Mouse (Mus musculus) heart, embryonic 13.5 days (tissue): ENCODE data around the gene Map3k14. TPM values are rescaled to one million over a fixed set of nuclear protein-coding genes. Genes with fewer than 3 reads are reported as not detected.
"Not testable (repeated sequence)": the region's sequence is repeated elsewhere in the genome, so short reads cannot be mapped to it uniquely, and the experiment has no call there.

Source experiments
- ATAC-seq: fragments of 200-750 bp; cut with Nextera tagmentation; 2 replicates; pipeline ENCODE4 v1.8.0; 2017; ENCODE audit warnings: moderate TSS enrichment; ENCODE audit not compliant: insufficient number of reproducible peaks, low FRiP score, low TSS enrichment; ENCODE audit errors: extremely low read depth
- H3K27ac ChIP-seq: fragments of 300-500 bp; sonication (generic); replicated peaks from 2 replicates; pipeline ENCODE4 v1.5.1; 2015; ENCODE audit warnings: moderate library complexity, mild to moderate bottlenecking, inconsistent platforms
- H3K27me3 ChIP-seq: fragments of 300-500 bp; sonication (generic); replicated peaks from 2 replicates; pipeline ENCODE4 v1.6.1; 2015; ENCODE audit warnings: mild to moderate bottlenecking, inconsistent platforms
- H3K36me3 ChIP-seq: fragments of 300-500 bp; sonication (generic); 2 replicates; pipeline ENCODE4 v1.6.1; 2015; ENCODE audit warnings: mild to moderate bottlenecking, inconsistent platforms
- H3K4me1 ChIP-seq: fragments of 300-500 bp; sonication (generic); 2 replicates; pipeline ENCODE4 v1.6.1; 2015; ENCODE audit warnings: inconsistent platforms
- H3K4me2 ChIP-seq: fragments of 300-500 bp; sonication (generic); 2 replicates; pipeline ENCODE4 v1.6.1; 2015; ENCODE audit warnings: inconsistent platforms, mild to moderate bottlenecking, moderate library complexity
- H3K4me3 ChIP-seq: fragments of 300-500 bp; sonication (generic); 2 replicates; pipeline ENCODE4 v1.5.1; 2015; ENCODE audit warnings: moderate library complexity, mild to moderate bottlenecking, inconsistent platforms
- H3K9ac ChIP-seq: fragments of 300-500 bp; sonication (generic); 2 replicates; pipeline ENCODE4 v1.6.1; 2015; ENCODE audit warnings: inconsistent platforms, mild to moderate bottlenecking, moderate library complexity
- H3K9me3 ChIP-seq: fragments of 300-500 bp; sonication (generic); 2 replicates; pipeline ENCODE4 v1.6.1; 2016; ENCODE audit warnings: inconsistent platforms
- WGBS: fragments of 180-500 bp; shearing (Covaris S2); methylation state at CpG from one replicate; pipeline ENCODE4 v1.1.7; 2015; ENCODE audit warnings: mixed read lengths; 5-methylcytosine and 5-hydroxymethylcytosine counted together
- polyA plus RNA-seq: library from polyadenylated mRNA; unstranded; fragments of >200 nt; fragmentation: Nextera tagmentation; extraction: Ambion mirVana; gene quantifications from 2 replicates; pipeline ENCODE4 v1.2.1, GENCODE M21; 2015

The Map3k14 gene
- polyA plus RNA-seq, 1 experiment from 2014 or later = 1.8 TPM

DNA sequence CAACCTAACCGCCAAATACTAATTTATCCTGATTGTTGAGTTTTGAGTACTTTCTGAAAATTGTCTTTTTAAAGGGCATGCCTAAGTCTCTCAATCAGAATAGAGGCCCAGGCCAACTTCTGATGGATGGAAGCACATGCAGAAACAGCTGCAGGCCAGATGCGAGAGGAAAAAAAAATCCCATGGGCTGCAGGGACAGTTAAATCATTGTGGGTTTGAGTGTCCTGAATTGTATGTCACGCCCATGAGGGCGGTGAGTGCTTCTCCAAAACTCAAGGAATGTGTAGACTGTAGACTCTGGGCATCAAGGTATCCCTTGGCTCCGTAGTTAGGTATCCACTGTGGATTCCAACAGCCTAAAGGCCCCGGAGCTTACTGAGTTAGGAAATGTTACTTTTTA is 26.8 kb upstream of the Map3k14 start:
- H3K9me3 ChIP-seq = no peaks in the 10 kb centered on the region
- H3K4me1 ChIP-seq = peaks cover 13% of the 10 kb centered on the region
- H3K9ac ChIP-seq = no peak overlapping the region
- H3K27me3 ChIP-seq = no peaks in the 10 kb centered on the region; the same call in 1 of the 2 replicates
- no peak overlapping the region for H3K4me2 ChIP-seq
- ATAC-seq = no peak
- no peaks in the 10 kb centered on the region for H3K36me3 ChIP-seq
- H3K4me3 ChIP-seq = no peak overlapping the region
- no peak overlapping the region for H3K27ac ChIP-seq
- WGBS = 81% methylated on average over 6 of the region's 6 CpGs

DNA sequence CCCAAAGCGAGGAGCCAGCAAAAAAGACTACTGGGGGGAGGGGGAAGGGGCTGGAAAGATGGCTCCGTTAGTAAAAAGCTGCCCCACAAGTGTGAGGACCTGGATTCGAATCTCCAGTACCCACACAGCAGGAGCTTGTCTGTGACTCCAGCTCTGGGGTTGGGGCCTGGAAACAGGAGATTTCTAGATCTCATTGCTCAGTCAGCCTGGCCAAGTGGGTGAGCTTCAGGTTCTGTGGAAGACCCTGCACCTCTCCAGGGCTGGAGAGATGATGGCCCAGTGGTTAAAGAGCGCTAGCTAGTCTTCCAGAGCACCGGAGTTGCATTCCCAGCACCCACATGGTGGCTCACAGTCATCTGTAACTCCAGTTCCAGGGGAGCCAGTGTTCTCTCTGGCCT is 25.6 kb upstream of the Map3k14 start:
- WGBS = 73% methylated on average over 5 of the region's 5 CpGs
- no peaks in the 10 kb centered on the region for H3K36me3 ChIP-seq
- H3K4me3 ChIP-seq = no peak overlapping the region
- no peak overlapping the region for H3K9ac ChIP-seq
- no peaks in the 10 kb centered on the region for H3K9me3 ChIP-seq
- H3K4me2 ChIP-seq = no peak overlapping the region
- H3K27ac ChIP-seq = peak overlapping the region; percentile 5; the same call in 1 of the 2 replicates
- H3K4me1 ChIP-seq = peaks cover 17% of the 10 kb centered on the region
- H3K27me3 ChIP-seq = no peaks in the 10 kb centered on the region; the same call in 1 of the 2 replicates
- no peak for ATAC-seq

DNA sequence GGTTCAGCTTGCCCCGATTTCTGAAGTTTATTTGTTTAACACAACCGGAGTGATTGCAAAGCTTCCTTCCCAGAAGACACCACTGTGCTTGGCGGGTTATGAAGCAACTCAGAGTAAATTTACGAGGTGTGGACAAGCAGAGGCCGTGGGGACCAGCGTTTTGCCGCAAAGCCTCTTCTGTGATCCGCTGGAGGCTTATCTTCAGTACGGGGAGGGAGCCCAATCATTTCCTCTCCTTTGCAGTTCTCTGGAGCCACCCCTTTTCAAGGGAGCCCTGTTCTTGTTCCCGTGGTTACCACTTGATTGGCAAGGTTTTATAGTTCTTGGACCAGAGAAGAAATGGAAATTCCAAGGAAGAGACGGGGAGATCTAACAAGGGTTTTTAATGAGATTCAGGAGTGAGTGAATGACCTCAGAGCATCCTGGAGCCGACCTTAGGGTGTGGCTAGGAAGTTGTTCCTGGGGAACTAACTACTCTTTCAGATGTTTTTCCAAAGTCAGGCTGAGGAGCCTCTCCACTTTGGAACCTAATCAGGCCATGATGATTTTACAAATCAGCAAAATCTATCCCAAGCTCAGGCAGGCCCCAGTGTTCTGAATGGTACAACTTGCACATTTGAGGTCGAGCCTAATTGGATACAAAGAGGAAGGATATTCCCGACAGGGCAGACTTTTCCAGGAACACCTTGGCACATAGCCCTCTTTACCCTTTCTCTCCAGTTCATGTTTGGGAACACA is 25.0 kb upstream of the Map3k14 start:
- no peak overlapping the region for H3K9ac ChIP-seq
- no peaks in the 10 kb centered on the region for H3K9me3 ChIP-seq
- no peak for ATAC-seq
- no peaks in the 10 kb centered on the region; the same call in 1 of the 2 replicates for H3K27me3 ChIP-seq
- H3K4me1 ChIP-seq = peaks cover 17% of the 10 kb centered on the region
- peak overlapping the region; percentile 29; the same call in 1 of the 2 replicates for H3K4me2 ChIP-seq
- WGBS = 15% methylated on average over 14 of the region's 14 CpGs
- H3K27ac ChIP-seq = peak overlapping the region; percentile 5
- H3K36me3 ChIP-seq = no peaks in the 10 kb centered on the region
- H3K4me3 ChIP-seq = no peak overlapping the region

DNA sequence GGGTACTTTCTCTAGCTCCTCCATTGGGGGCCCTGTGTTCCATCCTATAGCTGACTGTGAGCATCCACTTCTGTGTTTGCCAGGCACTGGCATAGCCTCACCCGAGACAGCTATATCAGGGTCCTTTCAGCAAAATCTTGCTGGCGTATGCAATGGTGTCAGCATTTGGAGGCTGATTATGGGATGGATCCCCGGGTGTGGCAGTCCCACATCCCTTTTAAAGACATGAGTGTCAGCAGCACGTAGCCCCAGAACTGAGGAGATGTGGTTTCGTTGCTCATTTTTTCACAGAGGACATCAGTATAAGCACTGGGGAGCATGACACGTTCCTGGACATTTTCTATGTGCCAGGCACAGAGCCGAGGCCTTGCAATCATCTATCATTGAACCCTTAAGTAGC is 23.6 kb upstream of the Map3k14 start:
- H3K9ac ChIP-seq, H3K4me3 ChIP-seq, H3K27me3 ChIP-seq, H3K9me3 ChIP-seq, H3K36me3 ChIP-seq, H3K4me2 ChIP-seq, ATAC-seq, H3K27ac ChIP-seq: not testable (repeated sequence)
- WGBS = 75% methylated on average over 7 of the region's 7 CpGs
- peaks cover 24% of the 10 kb centered on the region for H3K4me1 ChIP-seq

DNA sequence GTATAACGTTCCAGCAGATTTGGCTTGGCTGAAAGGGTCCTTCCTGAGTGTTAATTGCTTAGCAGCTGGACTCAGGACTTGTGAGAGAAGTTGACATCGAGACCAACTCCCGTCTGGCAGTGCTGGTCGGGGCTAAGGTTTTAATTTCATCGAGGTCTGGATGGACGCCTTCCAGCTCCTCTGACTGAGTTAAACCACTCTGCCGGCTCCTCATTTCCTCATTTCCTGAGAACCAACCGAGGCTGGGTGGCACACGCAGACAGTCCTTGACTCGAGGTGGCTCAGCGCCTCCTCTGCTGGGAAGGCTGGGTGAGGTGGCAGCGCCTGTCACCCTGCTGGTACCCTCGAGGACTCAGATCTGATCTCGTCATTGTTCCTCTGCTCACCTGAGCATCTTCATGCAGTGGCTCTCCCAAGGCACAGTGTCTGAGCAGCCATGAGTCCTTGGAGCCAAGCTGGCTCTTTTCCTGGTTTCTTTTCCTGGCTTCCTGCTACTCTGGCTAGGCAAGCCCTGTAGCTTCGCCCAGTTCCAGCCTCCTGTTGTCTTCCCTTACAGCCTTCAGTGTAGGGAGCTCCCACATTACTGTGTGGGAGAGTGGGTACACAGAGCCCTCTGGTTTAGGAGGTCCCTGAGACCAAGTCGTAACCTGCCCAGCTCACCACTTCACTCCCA is 21.2 kb upstream of the Map3k14 start:
- ATAC-seq = no peak
- Histone ChIP-seq H3K4me3 (no peak overlapping the region), H3K4me2 (no peak overlapping the region), H3K9me3 (no peaks in the 10 kb centered on the region), H3K9ac (no peak overlapping the region), H3K4me1 (peaks cover 29% of the 10 kb centered on the region), H3K36me3 (no peaks in the 10 kb centered on the region), H3K27ac (peak overlapping the region; percentile 17; the same call in 1 of the 2 replicates), H3K27me3 (no peaks in the 10 kb centered on the region)
- 57% methylated on average over 16 of the region's 16 CpGs for WGBS

DNA sequence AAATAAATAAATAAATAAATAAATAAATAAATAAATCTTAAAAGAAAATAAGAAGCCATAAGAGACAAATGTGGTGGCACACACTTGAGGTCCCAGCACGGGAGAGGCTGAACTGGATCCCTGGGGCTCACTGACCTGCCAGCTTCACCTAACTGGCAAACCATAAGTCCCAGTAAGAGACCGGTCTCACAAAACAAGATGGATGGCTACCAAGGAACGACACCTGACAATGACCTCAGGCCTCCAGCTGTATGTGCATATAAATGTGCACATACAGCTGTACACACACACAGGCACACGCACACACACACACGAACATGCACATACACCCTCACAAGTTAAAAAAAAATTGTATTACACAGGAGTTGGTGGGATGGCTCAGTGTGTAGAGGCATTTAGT is 19.6 kb upstream of the Map3k14 start:
- Histone ChIP-seq H3K36me3 (no peaks in the 10 kb centered on the region), H3K9ac (no peak overlapping the region), H3K4me2 (no peak overlapping the region), H3K9me3 (no peaks in the 10 kb centered on the region), H3K4me1 (peaks cover 17% of the 10 kb centered on the region), H3K27me3 (no peaks in the 10 kb centered on the region), H3K4me3 (no peak overlapping the region), H3K27ac (no peak overlapping the region)
- ATAC-seq = no peak
- 90% methylated on average over 5 of the region's 5 CpGs for WGBS

DNA sequence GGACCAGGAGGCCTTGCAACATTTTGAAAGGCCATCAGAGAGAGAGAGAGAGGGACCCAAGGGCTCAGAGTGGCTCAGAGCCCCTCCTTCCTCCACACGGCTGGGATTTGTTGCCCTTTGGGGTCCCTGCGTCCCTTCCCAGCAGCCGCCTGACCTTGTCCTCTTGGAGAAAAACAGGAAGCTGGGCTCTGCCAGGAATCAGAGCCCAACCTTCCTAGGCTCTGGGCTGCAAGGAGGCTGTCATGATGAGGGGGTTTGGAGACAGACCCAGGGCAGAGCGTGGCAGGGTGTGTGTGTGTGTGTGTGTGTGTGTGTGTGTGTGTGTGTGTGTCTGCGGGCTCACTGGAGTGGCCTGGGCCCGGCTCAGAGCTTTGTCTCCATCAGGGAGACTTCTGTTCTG is 18.7 kb upstream of the Map3k14 start:
- Histone ChIP-seq H3K4me1 (peaks cover 16% of the 10 kb centered on the region), H3K9me3 (no peaks in the 10 kb centered on the region), H3K27me3 (no peaks in the 10 kb centered on the region), H3K27ac (peak overlapping the region; percentile 59), H3K4me2 (no peak overlapping the region), H3K4me3 (no peak overlapping the region), H3K36me3 (no peaks in the 10 kb centered on the region), H3K9ac (peak overlapping the region; percentile 28; the same call in 1 of the 2 replicates)
- WGBS = 29% methylated on average over 6 of the region's 6 CpGs
- no peak for ATAC-seq

DNA sequence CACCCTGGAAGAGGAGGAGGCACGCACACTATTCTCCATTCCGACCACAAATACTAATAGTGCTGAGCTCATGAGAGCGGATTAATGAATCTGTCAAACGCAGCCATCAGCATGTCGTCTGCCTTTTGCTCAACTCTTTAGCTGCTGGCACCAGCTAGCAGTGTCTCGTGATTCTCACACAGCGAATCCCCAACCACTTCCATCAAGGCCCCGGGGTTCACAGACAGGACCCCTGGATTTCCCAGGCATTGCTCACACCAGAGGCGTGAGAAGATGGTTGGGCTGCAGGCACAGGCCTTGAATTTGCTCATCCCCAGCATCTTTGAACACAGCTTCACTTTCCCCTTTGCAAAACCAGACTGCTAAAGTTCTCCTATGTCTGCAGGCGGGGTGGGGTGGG is 18.0 kb upstream of the Map3k14 start:
- no peaks in the 10 kb centered on the region for H3K9me3 ChIP-seq
- peak overlapping the region; percentile 59; the same call in 1 of the 2 replicates for H3K27ac ChIP-seq
- no peaks in the 10 kb centered on the region for H3K36me3 ChIP-seq
- H3K4me2 ChIP-seq = no peak overlapping the region
- no peaks in the 10 kb centered on the region for H3K27me3 ChIP-seq
- 83% methylated on average over 10 of the region's 10 CpGs for WGBS
- H3K9ac ChIP-seq = 0 out of 2 replicates have a peak overlapping the region, but pooled peaks have one; percentile 28
- no peak overlapping the region for H3K4me3 ChIP-seq
- peaks cover 16% of the 10 kb centered on the region for H3K4me1 ChIP-seq
- no peak for ATAC-seq

DNA sequence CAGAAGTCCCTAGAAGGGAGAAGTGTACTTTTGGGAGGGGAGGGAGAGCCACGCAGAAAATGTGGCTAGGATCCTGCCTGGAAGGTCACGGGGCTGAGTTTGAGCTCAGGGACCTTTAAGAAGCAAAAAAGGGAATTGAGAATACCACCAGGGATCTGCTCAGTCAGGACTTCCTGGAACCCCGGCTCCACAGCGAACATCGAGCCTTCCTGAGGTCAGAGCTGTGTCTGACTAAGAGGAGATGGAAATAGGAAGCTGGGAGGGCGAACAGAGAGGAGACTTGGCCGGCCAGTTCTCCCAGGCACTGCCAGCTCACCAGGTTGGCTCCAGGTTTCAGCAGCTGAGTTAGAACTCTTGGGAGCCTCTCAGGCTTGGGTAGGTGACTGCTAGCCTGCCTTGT is 14.5 kb upstream of the Map3k14 start:
- 49% methylated on average over 7 of the region's 7 CpGs for WGBS

DNA sequence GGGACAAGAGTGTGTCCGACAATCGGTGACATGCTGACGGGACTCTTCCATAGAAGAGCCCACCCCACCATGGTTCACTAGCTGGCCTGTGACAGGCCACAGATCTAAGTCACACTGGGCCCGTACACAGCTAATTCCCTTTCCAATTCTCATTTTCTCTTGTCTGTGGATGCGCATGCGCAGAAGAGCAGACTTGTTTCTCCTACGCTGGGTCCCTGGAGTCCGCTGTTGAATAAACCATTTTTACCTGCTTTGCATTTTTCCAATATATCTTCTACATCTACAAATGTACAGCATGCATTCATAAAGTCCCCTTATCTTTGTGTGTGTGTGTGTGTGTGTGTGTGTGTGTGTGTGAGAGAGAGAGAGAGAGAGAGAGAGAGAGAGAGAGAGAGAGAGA is 9.2 kb upstream of the Map3k14 start:
- H3K4me2 ChIP-seq = no peak overlapping the region
- WGBS = 86% methylated on average over 8 of the region's 8 CpGs

More for the DNA sequence above, 14.5 kb upstream of the Map3k14 start:
- Histone ChIP-seq H3K4me2 (no peak overlapping the region), H3K27me3 (no peaks in the 10 kb centered on the region), H3K9ac (no peak overlapping the region), H3K4me3 (no peak overlapping the region), H3K4me1 (peaks cover 12% of the 10 kb centered on the region), H3K36me3 (no peaks in the 10 kb centered on the region), H3K9me3 (no peaks in the 10 kb centered on the region), H3K27ac (no peak overlapping the region)
- no peak for ATAC-seq

DNA sequence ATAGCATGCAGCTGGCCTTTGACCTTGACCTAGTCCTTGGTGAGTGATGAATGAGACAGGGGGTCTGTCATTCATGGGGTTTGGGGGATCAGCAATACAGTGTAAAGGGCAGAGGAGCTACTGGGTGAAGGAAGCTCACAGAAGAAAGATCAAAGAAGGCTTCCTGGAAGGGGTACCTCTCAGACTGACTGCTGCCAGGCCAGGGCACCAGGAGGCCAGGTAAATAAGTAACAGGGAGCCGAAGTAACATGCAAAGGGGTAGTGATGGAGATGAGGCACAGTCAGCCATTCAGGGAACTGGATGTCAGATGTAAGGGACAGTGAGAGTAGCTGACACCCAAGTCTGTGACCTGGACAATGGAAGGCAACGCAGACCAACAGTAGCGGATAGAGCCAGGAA is 5.6 kb upstream of the Map3k14 start:
- H3K9ac ChIP-seq = no peak overlapping the region
- peaks cover 10% of the 10 kb centered on the region for H3K4me1 ChIP-seq
- H3K27ac ChIP-seq = no peak overlapping the region
- 0 out of 2 replicates have a peak, but pooled peaks cover 4% of the 10 kb centered on the region for H3K27me3 ChIP-seq
- WGBS = 92% methylated on average over 3 of the region's 3 CpGs
- no peak overlapping the region for H3K4me3 ChIP-seq
- H3K36me3 ChIP-seq = no peaks in the 10 kb centered on the region
- no peak for ATAC-seq
- H3K4me2 ChIP-seq = no peak overlapping the region
- no peaks in the 10 kb centered on the region for H3K9me3 ChIP-seq

More for the DNA sequence above, 9.2 kb upstream of the Map3k14 start:
- Histone ChIP-seq H3K27me3 (0 out of 2 replicates have a peak, but pooled peaks cover 4% of the 10 kb centered on the region), H3K4me1 (no peaks in the 10 kb centered on the region), H3K4me3 (no peak overlapping the region), H3K9ac (no peak overlapping the region), H3K27ac (no peak overlapping the region), H3K9me3 (no peaks in the 10 kb centered on the region), H3K36me3 (no peaks in the 10 kb centered on the region)
- no peak for ATAC-seq
